Mouse (Mus musculus) embryonic facial prominence, embryonic 14.5 days (tissue): ENCODE measurements around the gene Lgals8. TPM values are rescaled to one million over a fixed set of nuclear protein-coding genes. Genes with fewer than 3 reads are reported as not detected.

Experiments used
- ATAC-seq: fragments of 200-750 bp; cut with Nextera tagmentation; 2 replicates; pipeline ENCODE4 v1.8.0; 2017; ENCODE audit warnings: low read depth, moderate number of reproducible peaks, moderate TSS enrichment
- DNase-seq: peaks from one replicate; pipeline ENCODE4 v3.0.0-alpha.2; 2015; ENCODE audit warnings: low spot score
- H3K27ac ChIP-seq: fragments of 300-500 bp; sonication (generic); replicated peaks from 2 replicates; pipeline ENCODE4 v1.5.1; 2014; ENCODE audit warnings: low read depth, mild to moderate bottlenecking, low read length, moderate library complexity
- H3K27me3 ChIP-seq: fragments of 300-500 bp; sonication (generic); replicated peaks from 2 replicates; pipeline ENCODE4 v1.6.1; 2014; ENCODE audit warnings: low read length; ENCODE audit not compliant: control insufficient read depth, insufficient read depth
- H3K36me3 ChIP-seq: fragments of 300-500 bp; sonication (generic); 2 replicates; pipeline ENCODE4 v1.6.1; 2014; ENCODE audit warnings: low read length, mixed read lengths; ENCODE audit not compliant: control insufficient read depth, insufficient read depth
- H3K4me1 ChIP-seq: fragments of 300-500 bp; sonication (generic); 2 replicates; pipeline ENCODE4 v1.6.1; 2014; ENCODE audit warnings: antibody characterized with exemption, low read length; ENCODE audit not compliant: control insufficient read depth, insufficient read depth
- H3K4me2 ChIP-seq: fragments of 300-500 bp; sonication (generic); 2 replicates; pipeline ENCODE4 v1.6.1; 2014; ENCODE audit warnings: low read depth, mild to moderate bottlenecking, low read length, moderate library complexity, mixed read lengths
- H3K4me3 ChIP-seq: fragments of 300-500 bp; sonication (generic); 2 replicates; pipeline ENCODE4 v1.5.1; 2014; ENCODE audit warnings: low read depth, mild to moderate bottlenecking, low read length
- H3K9ac ChIP-seq: fragments of 300-500 bp; sonication (generic); 2 replicates; pipeline ENCODE4 v1.6.1; 2014; ENCODE audit warnings: low read depth, mild to moderate bottlenecking, low read length, moderate library complexity, mixed read lengths
- H3K9me3 ChIP-seq: fragments of 300-500 bp; sonication (generic); 2 replicates; pipeline ENCODE4 v1.6.1; 2016; ENCODE audit warnings: low read length; ENCODE audit not compliant: control insufficient read depth
- WGBS: fragments of 180-500 bp; shearing (Covaris S2); extraction: QIAGEN DNeasy Blood & Tissue Kit; methylation state at CpG from one replicate; pipeline ENCODE4 v1.1.7; 2014; 5-methylcytosine and 5-hydroxymethylcytosine counted together
- polyA plus RNA-seq: library from polyadenylated mRNA; unstranded; fragments of >200 nt; fragmentation: Nextera tagmentation; extraction: Ambion mirVana; gene quantifications from 2 replicates; pipeline ENCODE4 v1.2.1, GENCODE M21; 2014

The Lgals8 gene
- polyA plus RNA-seq, 1 experiment from 2014 or later = 22.5 TPM

DNA sequence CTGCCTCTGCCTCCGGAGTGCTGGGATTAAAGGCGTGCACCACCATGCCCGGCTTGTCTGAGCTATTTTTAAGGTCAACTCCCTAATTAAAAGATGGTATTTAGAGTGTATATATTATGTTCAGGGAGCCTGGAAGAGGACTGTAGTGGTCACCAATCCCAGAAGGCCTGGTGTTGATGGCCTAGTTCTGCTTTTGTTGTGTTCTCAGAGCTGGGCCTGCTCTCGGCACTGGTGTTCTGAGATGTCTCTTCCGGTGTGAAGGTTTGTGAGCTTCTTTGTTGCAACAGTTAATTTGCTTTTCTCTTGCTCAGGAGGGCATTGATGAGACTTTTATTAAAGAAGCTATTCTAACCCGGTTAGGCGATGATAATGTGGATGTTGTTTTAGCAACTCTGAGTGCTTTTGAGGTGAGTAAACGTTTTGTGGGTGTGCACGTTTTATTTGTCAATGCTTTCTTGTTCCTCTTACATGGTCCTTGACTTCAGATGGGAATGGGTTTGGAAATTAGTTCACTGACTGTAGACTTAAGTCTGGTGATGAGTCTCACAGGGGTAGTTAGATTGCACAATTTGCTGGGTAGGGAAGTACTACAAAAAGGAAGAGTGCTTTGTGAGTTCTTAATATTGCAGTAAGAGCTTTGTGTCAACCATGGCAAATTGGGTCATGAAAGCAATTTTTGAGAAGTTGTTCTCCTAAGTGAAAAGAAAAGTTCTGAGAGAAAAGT, 56.2 kb downstream of the Lgals8 start:
- Histone ChIP-seq H3K36me3 (peaks cover 82% of the 10 kb centered on the region), H3K27me3 (no peaks in the 10 kb centered on the region), H3K9ac (no peak overlapping the region), H3K4me1 (no peaks in the 10 kb centered on the region), H3K4me3 (no peak overlapping the region), H3K9me3 (no peaks in the 10 kb centered on the region), H3K4me2 (no peak overlapping the region), H3K27ac (no peak overlapping the region)
- ATAC-seq (no peak), DNase-seq (no peak)
- WGBS = 90% methylated on average over 9 of the region's 9 CpGs

DNA sequence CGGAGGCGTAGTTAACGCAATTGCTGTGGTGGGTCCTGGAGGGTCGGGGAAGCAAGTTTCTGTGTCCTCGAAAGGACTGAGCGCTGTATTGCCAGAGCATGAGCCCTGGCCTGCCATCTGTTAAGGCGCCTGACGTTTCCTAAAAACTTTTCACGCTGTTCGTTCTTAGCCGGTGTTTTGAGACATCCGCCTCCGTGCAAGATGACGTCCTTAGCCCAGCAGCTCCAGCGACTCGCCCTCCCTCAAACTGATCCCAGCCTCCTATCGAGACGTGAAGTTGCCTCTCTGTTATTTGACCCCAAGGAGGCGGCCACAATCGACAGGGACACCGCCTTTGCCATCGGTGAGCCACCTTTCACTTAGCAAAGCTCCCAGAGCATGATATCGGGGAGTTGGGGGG, 69.2 kb downstream of the Lgals8 start:
- no peaks in the 10 kb centered on the region for H3K9me3 ChIP-seq
- peaks cover 32% of the 10 kb centered on the region for H3K36me3 ChIP-seq
- H3K9ac ChIP-seq = peak overlapping the region; percentile 75
- H3K4me2 ChIP-seq = peak overlapping the region; percentile 89
- WGBS = under 1% methylated on average over 23 of the region's 23 CpGs
- peak overlapping the region; percentile 90 for H3K4me3 ChIP-seq
- ATAC-seq (peak; percentile 27; the same call in 1 of the 2 replicates), DNase-seq (no peak)
- no peak overlapping the region for H3K27ac ChIP-seq
- no peaks in the 10 kb centered on the region for H3K27me3 ChIP-seq
- peaks cover 5% of the 10 kb centered on the region for H3K4me1 ChIP-seq

DNA sequence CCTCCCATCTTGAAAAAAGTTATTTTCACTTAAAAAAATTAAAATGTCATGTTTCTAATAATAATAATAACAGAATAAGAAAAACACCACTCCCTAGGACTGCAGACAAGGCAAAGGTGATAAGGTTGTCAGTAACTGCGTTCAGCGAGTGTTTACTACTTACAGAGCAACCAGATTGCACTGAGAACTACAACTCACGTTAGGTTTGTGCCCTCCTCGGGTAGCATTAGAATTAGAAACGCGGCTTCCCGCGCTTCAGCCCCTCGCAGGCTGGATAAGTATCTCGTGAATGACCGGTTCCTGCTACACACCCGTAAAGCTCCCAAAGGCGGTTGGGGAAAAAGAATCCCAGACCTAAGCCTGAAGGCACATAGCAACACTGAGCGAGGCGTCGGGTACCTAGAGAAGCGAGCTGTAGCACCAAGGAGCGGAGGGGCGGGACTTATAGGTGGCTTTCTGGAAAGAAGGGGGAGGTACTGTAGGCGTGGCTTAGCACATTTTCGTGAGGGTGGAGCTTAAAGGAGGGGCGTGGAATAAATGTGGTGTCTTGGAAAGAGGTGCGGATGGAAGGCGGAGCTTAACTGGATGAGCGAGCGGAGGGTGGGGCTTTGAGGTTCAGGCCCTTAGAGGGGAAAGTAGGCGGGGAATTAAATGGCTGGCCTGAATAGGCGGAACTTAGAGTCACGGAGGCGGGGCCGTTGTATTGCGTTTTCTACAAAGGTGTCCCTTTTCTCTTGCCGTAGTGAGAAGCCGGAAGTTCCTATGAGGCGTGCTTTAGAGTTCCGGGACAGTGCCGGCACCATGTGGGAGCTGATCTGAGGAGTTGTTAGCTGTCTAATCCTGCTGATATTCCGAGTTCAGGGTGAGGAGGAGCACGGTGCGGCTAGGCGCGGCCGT, 69.9 kb downstream of the Lgals8 start, which contains the start of gene Heatr1:
Gene Heatr1 (plus strand): TSS at position 419 of the 897 bp plus-strand sequence.
- H3K4me2 ChIP-seq = peak within 1 kb of the TSS; percentile 89
- H3K27me3 ChIP-seq = no peaks in the 10 kb centered on the region
- peak; percentile 99 for DNase-seq
- H3K27ac ChIP-seq = peak within 1 kb of the TSS; percentile 70
- under 1% methylated on average over 42 of the region's 43 CpGs for WGBS
- peak within 1 kb of the TSS; percentile 90 for H3K4me3 ChIP-seq
- no peaks in the 10 kb centered on the region for H3K9me3 ChIP-seq
- H3K36me3 ChIP-seq = peaks cover 26% of the 10 kb centered on the region
- peak within 1 kb of the TSS; percentile 75 for H3K9ac ChIP-seq
- peaks cover 5% of the 10 kb centered on the region for H3K4me1 ChIP-seq
- ATAC-seq = peak; percentile 97

Other genes with a start within 250 kb of the Lgals8 start
- gene Mtr, start 206.8 kb downstream of the Lgals8 start, polyA plus RNA-seq = 20.5 and 23.4 TPM in 2 replicates
- 358 and 490 TPM in 2 replicates for gene Actn2, start 124.2 kb downstream of the Lgals8 start, polyA plus RNA-seq
- gene Heatr1, start 69.9 kb downstream of the Lgals8 start, polyA plus RNA-seq = 21.0 and 24.5 TPM in 2 replicates
- gene Edaradd, start 55.5 kb upstream of the Lgals8 start, polyA plus RNA-seq = 3.2 and 3.6 TPM in 2 replicates
- 5.3 and 6.4 TPM in 2 replicates for gene Ero1lb, start 100.9 kb upstream of the Lgals8 start, polyA plus RNA-seq